Mouse (Mus musculus) C2C12 (cell line): ENCODE measurements around the gene Aqp11.

Experiments used
- CEBPB ChIP-seq: IDR thresholded peaks from one replicate; pipeline ENCODE4 v1.6.1; 2011; ENCODE audit warnings: low read depth, mild to moderate bottlenecking, control low read depth, moderate library complexity
- CTCF ChIP-seq: IDR thresholded peaks from one replicate; pipeline ENCODE4 v1.5.1; 2011; ENCODE audit not compliant: control insufficient read depth, insufficient read depth, insufficient read length
- FOSL1 ChIP-seq: IDR thresholded peaks from one replicate; pipeline ENCODE4 v1.8.0; 2011; ENCODE audit warnings: mild to moderate bottlenecking, low read length; ENCODE audit not compliant: poor library complexity, insufficient read depth, severe bottlenecking
- MAX ChIP-seq: IDR thresholded peaks from one replicate; pipeline ENCODE4 v1.6.1; 2011; ENCODE audit warnings: mild to moderate bottlenecking, control low read depth
- MYOD1 ChIP-seq: IDR thresholded peaks from one replicate; pipeline ENCODE4 v1.6.1; 2011; ENCODE audit warnings: low read depth; ENCODE audit not compliant: control insufficient read depth, insufficient read length
- MYOG ChIP-seq: IDR thresholded peaks from one replicate; pipeline ENCODE4 v1.6.1; 2011; ENCODE audit not compliant: control insufficient read depth, insufficient read length; ENCODE audit errors: extremely low read depth
- USF1 ChIP-seq: IDR thresholded peaks from one replicate; pipeline ENCODE4 v1.6.1; 2011; ENCODE audit warnings: low read depth, mild to moderate bottlenecking, control low read depth, moderate library complexity

DNA sequence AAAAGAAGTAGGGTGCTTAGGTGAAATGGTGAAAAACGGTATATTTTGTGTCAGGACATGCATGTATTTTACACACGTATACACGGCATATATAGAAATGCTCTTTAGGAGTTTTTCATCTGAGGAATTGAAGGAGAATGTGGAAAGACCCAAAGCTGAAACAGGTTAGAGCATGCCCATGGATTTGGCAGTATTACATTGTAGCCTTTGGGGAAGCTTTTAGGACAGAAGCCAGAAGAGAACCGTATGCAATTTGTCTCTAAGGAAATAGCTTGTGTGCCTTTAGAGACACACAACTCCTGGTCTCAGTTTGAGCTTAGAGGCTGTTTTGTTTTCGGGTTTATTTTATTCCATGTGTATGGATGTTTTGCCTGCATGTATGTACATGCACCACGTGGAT lies 37.0 kb downstream of the Aqp11 start:
- TF ChIP-seq CEBPB (no peak), FOSL1 (no peak), CTCF (no peak), MAX (no peak), MYOG (no peak), MYOD1 (no peak), USF1 (no peak)
